Mouse (Mus musculus): ENCODE measurements around the gene Zfp507. TPM values are rescaled to one million over a fixed set of nuclear protein-coding genes. Genes with fewer than 3 reads are reported as not detected.

Zfp507 gene
- polyA plus RNA-seq, 1 experiment from 2014 or later: 9.7 TPM

- Histone ChIP-seq H3K4me3 (ENCODE audit: control insufficient read depth in 1 of 2, insufficient read depth in 1 of 2, low read depth in 1 of 2, low read length in 2 of 2) (no peak overlapping the region), H3K4me2 (ENCODE audit: low read length) (no peak overlapping the region), H3K4me1 (ENCODE audit: control insufficient read depth in 2 of 2, insufficient read depth in 2 of 2, low read length in 2 of 2) (peaks cover 2 to 14% of the 10 kb centered on the region in 2 experiments; a peak in 3 of 4 replicates), H3K27ac (replicated peaks in 1 of 2; ENCODE audit: control insufficient read depth in 1 of 2, insufficient read depth in 1 of 2, low read depth in 2 of 2, low read length in 2 of 2) (no peak overlapping the region), H3K9ac (ENCODE audit: low read length) (no peak overlapping the region), H3K27me3 (ENCODE audit: control insufficient read depth, insufficient read depth, low read length) (no peaks in the 10 kb centered on the region), H3K36me3 (ENCODE audit: control insufficient read depth, insufficient read depth, low read length) (peaks cover 20% of the 10 kb centered on the region), H3K9me3 (ENCODE audit: control insufficient read depth, low read length) (no peaks in the 10 kb centered on the region)
- 63% methylated on average over 10 of the region's 10 CpGs for WGBS
- ATAC-seq (ENCODE audit: insufficient number of reproducible peaks, insufficient read depth, low FRiP score, low read depth): no peak
Observed at GRCm38 (mm10) chr7:35804206-35804605, 1.4 kb upstream of the Zfp507 start.

- peak; percentile 80 for ATAC-seq (ENCODE audit: insufficient number of reproducible peaks, insufficient read depth, low FRiP score, low read depth)
- no peaks in the 10 kb centered on the region for H3K9me3 ChIP-seq (ENCODE audit: control insufficient read depth, low read length)
- peak overlapping the region; percentile 98 for H3K9ac ChIP-seq (ENCODE audit: low read length)
- H3K4me3 ChIP-seq (ENCODE audit: control insufficient read depth in 1 of 2, insufficient read depth in 1 of 2, low read depth in 1 of 2, low read length in 2 of 2): peak overlapping the region; percentile 89 to 97
- peak overlapping the region; percentile 90 for H3K4me2 ChIP-seq (ENCODE audit: low read length)
- H3K4me1 ChIP-seq (ENCODE audit: control insufficient read depth in 2 of 2, insufficient read depth in 2 of 2, low read length in 2 of 2): peaks cover 2 to 14% of the 10 kb centered on the region in 2 experiments; a peak in 3 of 4 replicates
- under 1% methylated on average over 44 of the region's 49 CpGs for WGBS
- H3K27ac ChIP-seq (replicated peaks in 1 of 2; ENCODE audit: control insufficient read depth in 1 of 2, insufficient read depth in 1 of 2, low read depth in 2 of 2, low read length in 2 of 2): peak overlapping the region; percentile 57 to 84
- peaks cover 36% of the 10 kb centered on the region for H3K36me3 ChIP-seq (ENCODE audit: control insufficient read depth, insufficient read depth, low read length)
- no peaks in the 10 kb centered on the region for H3K27me3 ChIP-seq (ENCODE audit: control insufficient read depth, insufficient read depth, low read length)
Observed at GRCm38 (mm10) chr7:35802201-35802905, 450 bp downstream of the Zfp507 start.

- H3K4me1 ChIP-seq (ENCODE audit: control insufficient read depth in 2 of 2, insufficient read depth in 2 of 2, low read length in 2 of 2): peaks cover 3 to 16% of the 10 kb centered on the region in 2 experiments; a peak in 2 of 4 replicates
- H3K27ac ChIP-seq (replicated peaks in 1 of 2; ENCODE audit: control insufficient read depth in 1 of 2, insufficient read depth in 1 of 2, low read depth in 2 of 2, low read length in 2 of 2): no peak overlapping the region
- 0 out of 2 replicates have a peak, but pooled peaks have one; percentile 54 for ATAC-seq (ENCODE audit: insufficient number of reproducible peaks, insufficient read depth, low FRiP score, low read depth)
- 50% methylated on average over 7 of the region's 7 CpGs for WGBS
- H3K27me3 ChIP-seq (ENCODE audit: control insufficient read depth, insufficient read depth, low read length): no peaks in the 10 kb centered on the region
- no peak overlapping the region for H3K4me3 ChIP-seq (ENCODE audit: control insufficient read depth in 1 of 2, insufficient read depth in 1 of 2, low read depth in 1 of 2, low read length in 2 of 2)
- H3K36me3 ChIP-seq (ENCODE audit: control insufficient read depth, insufficient read depth, low read length): peaks cover 88% of the 10 kb centered on the region
- no peak overlapping the region for H3K9ac ChIP-seq (ENCODE audit: low read length)
- H3K9me3 ChIP-seq (ENCODE audit: control insufficient read depth, low read length): no peaks in the 10 kb centered on the region
- no peak overlapping the region for H3K4me2 ChIP-seq (ENCODE audit: low read length)
Observed at GRCm38 (mm10) chr7:35796123-35796522, 6.7 kb downstream of the Zfp507 start.

GRCm38 (mm10) chr7:35794145-35794664 is 8.6 kb downstream of the Zfp507 start:
- H3K27me3 ChIP-seq (ENCODE audit: control insufficient read depth, insufficient read depth, low read length): no peaks in the 10 kb centered on the region
- no peak for ATAC-seq (ENCODE audit: insufficient number of reproducible peaks, insufficient read depth, low FRiP score, low read depth)
- H3K27ac ChIP-seq (replicated peaks in 1 of 2; ENCODE audit: control insufficient read depth in 1 of 2, insufficient read depth in 1 of 2, low read depth in 2 of 2, low read length in 2 of 2): no peak overlapping the region
- H3K9me3 ChIP-seq (ENCODE audit: control insufficient read depth, low read length): no peaks in the 10 kb centered on the region
- H3K36me3 ChIP-seq (ENCODE audit: control insufficient read depth, insufficient read depth, low read length): peaks cover 90% of the 10 kb centered on the region
- peaks cover 2 to 13% of the 10 kb centered on the region in 2 experiments; a peak in 2 of 4 replicates for H3K4me1 ChIP-seq (ENCODE audit: control insufficient read depth in 2 of 2, insufficient read depth in 2 of 2, low read length in 2 of 2)
- no peak overlapping the region for H3K4me2 ChIP-seq (ENCODE audit: low read length)
- 62% methylated on average over 12 of the region's 12 CpGs for WGBS
- no peak overlapping the region for H3K9ac ChIP-seq (ENCODE audit: low read length)
- no peak overlapping the region for H3K4me3 ChIP-seq (ENCODE audit: control insufficient read depth in 1 of 2, insufficient read depth in 1 of 2, low read depth in 1 of 2, low read length in 2 of 2)

GRCm38 (mm10) chr7:35792150-35792848 is 10.5 kb downstream of the Zfp507 start:
- peaks cover 90% of the 10 kb centered on the region for H3K36me3 ChIP-seq (ENCODE audit: control insufficient read depth, insufficient read depth, low read length)
- H3K27ac ChIP-seq (replicated peaks in 1 of 2; ENCODE audit: control insufficient read depth in 1 of 2, insufficient read depth in 1 of 2, low read depth in 2 of 2, low read length in 2 of 2): no peak overlapping the region
- no peak overlapping the region for H3K4me2 ChIP-seq (ENCODE audit: low read length)
- H3K9ac ChIP-seq (ENCODE audit: low read length): no peak overlapping the region
- no peak for ATAC-seq (ENCODE audit: insufficient number of reproducible peaks, insufficient read depth, low FRiP score, low read depth)
- H3K27me3 ChIP-seq (ENCODE audit: control insufficient read depth, insufficient read depth, low read length): no peaks in the 10 kb centered on the region
- peaks cover 2 to 13% of the 10 kb centered on the region in 2 experiments; a peak in 2 of 4 replicates for H3K4me1 ChIP-seq (ENCODE audit: control insufficient read depth in 2 of 2, insufficient read depth in 2 of 2, low read length in 2 of 2)
- WGBS: 75% methylated on average over 12 of the region's 12 CpGs
- H3K4me3 ChIP-seq (ENCODE audit: control insufficient read depth in 1 of 2, insufficient read depth in 1 of 2, low read depth in 1 of 2, low read length in 2 of 2): no peak overlapping the region
- no peaks in the 10 kb centered on the region for H3K9me3 ChIP-seq (ENCODE audit: control insufficient read depth, low read length)

- Histone ChIP-seq H3K9me3 (ENCODE audit: control insufficient read depth, low read length) (no peaks in the 10 kb centered on the region), H3K4me1 (ENCODE audit: control insufficient read depth in 2 of 2, insufficient read depth in 2 of 2, low read length in 2 of 2) (peaks cover 0 to 4% of the 10 kb centered on the region in 2 experiments; a peak in 1 of 4 replicates), H3K9ac (ENCODE audit: low read length) (no peak overlapping the region), H3K4me2 (ENCODE audit: low read length) (no peak overlapping the region), H3K36me3 (ENCODE audit: control insufficient read depth, insufficient read depth, low read length) (peaks cover 95% of the 10 kb centered on the region), H3K27me3 (ENCODE audit: control insufficient read depth, insufficient read depth, low read length) (no peaks in the 10 kb centered on the region), H3K27ac (replicated peaks in 1 of 2; ENCODE audit: control insufficient read depth in 1 of 2, insufficient read depth in 1 of 2, low read depth in 2 of 2, low read length in 2 of 2) (no peak overlapping the region), H3K4me3 (ENCODE audit: control insufficient read depth in 1 of 2, insufficient read depth in 1 of 2, low read depth in 1 of 2, low read length in 2 of 2) (no peak overlapping the region)
- no peak for ATAC-seq (ENCODE audit: insufficient number of reproducible peaks, insufficient read depth, low FRiP score, low read depth)
- 72% methylated on average over 8 of the region's 8 CpGs for WGBS
Observed at GRCm38 (mm10) chr7:35790926-35791325, 11.9 kb downstream of the Zfp507 start.

- no peak overlapping the region for H3K27ac ChIP-seq (replicated peaks in 1 of 2; ENCODE audit: control insufficient read depth in 1 of 2, insufficient read depth in 1 of 2, low read depth in 2 of 2, low read length in 2 of 2)
- H3K9me3 ChIP-seq (ENCODE audit: control insufficient read depth, low read length): no peaks in the 10 kb centered on the region
- peaks cover 0 to 4% of the 10 kb centered on the region in 2 experiments; a peak in 1 of 4 replicates for H3K4me1 ChIP-seq (ENCODE audit: control insufficient read depth in 2 of 2, insufficient read depth in 2 of 2, low read length in 2 of 2)
- 91% methylated on average over 8 of the region's 8 CpGs for WGBS
- H3K36me3 ChIP-seq (ENCODE audit: control insufficient read depth, insufficient read depth, low read length): peaks cover 97% of the 10 kb centered on the region
- ATAC-seq (ENCODE audit: insufficient number of reproducible peaks, insufficient read depth, low FRiP score, low read depth): no peak
- H3K4me2 ChIP-seq (ENCODE audit: low read length): no peak overlapping the region
- no peaks in the 10 kb centered on the region for H3K27me3 ChIP-seq (ENCODE audit: control insufficient read depth, insufficient read depth, low read length)
- H3K9ac ChIP-seq (ENCODE audit: low read length): no peak overlapping the region
- no peak overlapping the region for H3K4me3 ChIP-seq (ENCODE audit: control insufficient read depth in 1 of 2, insufficient read depth in 1 of 2, low read depth in 1 of 2, low read length in 2 of 2)
Observed at GRCm38 (mm10) chr7:35790201-35790600, 12.6 kb downstream of the Zfp507 start.
